Mouse (Mus musculus) G1E (cell line): Measurements from ENCODE around the gene Epb41l3.

ENCODE experiments used
- CTCF ChIP-seq: IDR thresholded peaks from 2 replicates; pipeline ENCODE4 v1.5.1; 2012; ENCODE audit warnings: low read depth, low read length, inconsistent platforms, mixed read lengths
- TAL1 ChIP-seq: conservative IDR thresholded peaks from 2 replicates; pipeline ENCODE4 v1.6.1; 2012; ENCODE audit warnings: low read depth, low read length, inconsistent platforms, mixed read lengths

DNA sequence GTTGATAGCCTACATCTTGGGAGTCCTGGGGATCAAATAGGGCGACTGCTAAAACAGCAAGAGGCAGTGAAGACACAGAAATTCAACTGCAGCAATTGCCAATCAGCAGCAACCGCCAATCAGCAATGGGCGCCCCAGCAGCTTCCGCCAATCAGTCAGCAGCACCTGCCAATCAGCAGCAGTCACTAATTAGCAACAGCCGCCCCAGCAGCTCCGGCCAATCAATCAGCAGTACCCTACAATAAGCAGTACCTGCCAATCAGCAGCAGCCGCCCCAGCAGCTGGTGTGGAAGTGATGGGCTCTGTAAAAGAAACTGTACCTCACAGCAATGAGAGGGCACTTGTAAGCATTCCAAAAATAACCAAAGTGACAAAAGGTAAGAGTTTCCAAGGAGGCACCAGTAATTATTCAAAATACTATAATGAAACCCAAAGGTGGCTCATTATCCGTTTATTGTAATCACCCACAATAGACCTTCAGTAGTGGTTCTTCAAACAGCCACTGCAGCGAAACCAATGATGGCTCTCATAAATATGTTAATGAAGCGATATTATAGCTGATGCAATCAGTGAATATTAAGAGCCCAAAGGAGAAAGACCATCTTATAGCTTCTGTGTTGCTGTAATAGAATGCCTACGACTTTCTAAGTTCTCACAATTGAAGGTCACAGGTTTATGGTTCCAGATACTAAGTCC is 228.2 kb downstream of the Epb41l3 start:
- no peak for TF ChIP-seq CTCF
- TF ChIP-seq TAL1 = no peak
